Mouse (Mus musculus): ENCODE data around the gene Ralgps1. TPM values are rescaled to one million over a fixed set of nuclear protein-coding genes. Genes with fewer than 3 reads are reported as not detected.

The Ralgps1 gene
- total and polyA plus RNA-seq, 3 experiments = 0.89 to 2.6 TPM; not detected in 1

DNA sequence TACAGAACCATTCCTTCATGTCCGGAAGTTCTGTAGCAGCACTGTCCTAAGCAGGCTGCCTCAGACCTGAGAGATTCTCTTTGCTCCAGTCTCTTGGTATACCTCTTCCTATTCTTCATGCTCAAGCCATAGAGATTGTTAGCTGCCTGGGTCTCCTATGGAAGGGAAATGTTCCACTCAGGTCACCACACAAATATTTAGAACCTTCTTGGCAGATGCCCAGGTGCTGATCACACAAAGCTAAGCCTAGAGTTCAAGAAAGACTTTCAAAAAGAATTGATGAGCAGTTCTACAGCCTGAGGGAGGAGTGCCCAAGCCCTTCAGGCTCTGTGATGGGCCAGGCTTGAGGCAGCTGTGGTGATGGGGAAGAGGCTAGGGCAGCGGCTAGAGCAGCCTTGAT is 242.3 kb downstream of the Ralgps1 start:
- H3K27ac ChIP-seq (ENCODE audit: control insufficient read depth, low read depth, low read length) = no peak overlapping the region
- no peaks in the 10 kb centered on the region for H3K27me3 ChIP-seq (ENCODE audit: control insufficient read depth in 1 of 2, insufficient read depth in 2 of 2, low read length in 2 of 2)
- TF ChIP-seq TBP (IDR thresholded peaks at IDR 0.05; ENCODE audit: low read depth, low read length) (no peak), POLR2A (IDR thresholded peaks at IDR 0.05; ENCODE audit: control insufficient read depth in 1 of 2, insufficient read depth in 1 of 2, low read depth in 1 of 2, low read length in 2 of 2, poor library complexity in 1 of 2) (no peak), ZMIZ1 (IDR thresholded peaks at IDR 0.05; ENCODE audit: low read depth, low read length) (no peak), KAT2A (conservative IDR thresholded peaks at IDR 0.05; ENCODE audit: low read depth, low read length) (no peak), TAL1 (IDR thresholded peaks at IDR 0.05; ENCODE audit: low read length) (no peak), GATA1 (IDR thresholded peaks at IDR 0.05; ENCODE audit: low read depth, low read length) (no peak), UBTF (IDR thresholded peaks at IDR 0.05; ENCODE audit: borderline replicate concordance, insufficient read depth, low read depth, low read length) (no peak), SMC3 (IDR thresholded peaks at IDR 0.05; ENCODE audit: low read depth, low read length) (no peak)

DNA sequence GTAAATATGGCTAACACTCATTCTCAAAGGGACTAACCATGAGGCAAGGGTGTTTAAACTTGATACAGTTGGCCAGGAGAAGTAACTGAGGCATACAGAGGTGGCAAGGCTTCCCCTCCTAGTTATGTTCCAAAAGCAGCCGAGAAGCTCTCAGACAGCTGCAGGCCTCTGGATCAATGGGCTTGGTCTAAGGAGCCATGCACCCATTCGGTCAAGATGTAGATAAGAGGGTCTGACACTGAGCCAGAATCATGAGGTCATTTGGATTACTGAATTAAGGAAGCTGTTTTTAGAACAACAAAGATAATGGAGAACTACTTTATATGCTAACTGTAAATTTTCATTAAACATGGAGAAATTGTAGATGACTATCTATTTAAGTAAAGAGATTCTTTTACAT is 244.0 kb downstream of the Ralgps1 start:
- peaks cover 4 to 10% of the 10 kb centered on the region in 2 experiments for H3K4me1 ChIP-seq (ENCODE audit: control insufficient read depth in 1 of 2, insufficient read depth in 2 of 2, low read length in 2 of 2)
- no peak overlapping the region for H3K9ac ChIP-seq (ENCODE audit: control insufficient read depth, low read depth, low read length, poor library complexity, severe bottlenecking)
- no peaks in the 10 kb centered on the region for H3K9me3 ChIP-seq (replicated peaks; ENCODE audit: insufficient read depth, low read length)
- no peak overlapping the region for H3K4me3 ChIP-seq (ENCODE audit: control insufficient read depth in 1 of 2, insufficient read depth in 1 of 2, low read depth in 2 of 2, low read length in 2 of 2)
- TF ChIP-seq MYB (IDR thresholded peaks at IDR 0.05; ENCODE audit: low read depth, low read length) = no peak
- no peak for TF ChIP-seq ZC3H11A (IDR thresholded peaks at IDR 0.05; ENCODE audit: low read depth, low read length)
- no peak for TF ChIP-seq E2F4 (IDR thresholded peaks at IDR 0.05; ENCODE audit: borderline replicate concordance, low read depth, low read length)
- TF ChIP-seq EP300 (IDR thresholded peaks at IDR 0.05; ENCODE audit: low read depth in 1 of 2, low read length in 2 of 2) = no peak
- TF ChIP-seq RAD21 (IDR thresholded peaks at IDR 0.05; ENCODE audit: low read depth, low read length) = no peak
- peak; percentile 54 for TF ChIP-seq ETS1 (IDR thresholded peaks at IDR 0.05; ENCODE audit: low read depth, low read length)
- no peak for TF ChIP-seq ZKSCAN1 (IDR thresholded peaks at IDR 0.05; ENCODE audit: low read depth, low read length)
- peak; percentile 42 for TF ChIP-seq GATA1 (IDR thresholded peaks at IDR 0.05; ENCODE audit: low read depth, low read length)
- no peak for TF ChIP-seq MEF2A (IDR thresholded peaks at IDR 0.05; ENCODE audit: extremely low read depth, insufficient replicate concordance, low read depth, low read length, poor library complexity, severe bottlenecking)
- TF ChIP-seq ZMIZ1 (IDR thresholded peaks at IDR 0.05; ENCODE audit: low read depth, low read length) = no peak
- H3K36me3 ChIP-seq (ENCODE audit: control insufficient read depth in 1 of 2, insufficient read depth in 2 of 2, low read length in 2 of 2) = peaks cover 0 to 5% of the 10 kb centered on the region in 2 experiments; a peak in 1 of 4 replicates
- H3K27me3 ChIP-seq (ENCODE audit: control insufficient read depth in 1 of 2, insufficient read depth in 2 of 2, low read length in 2 of 2) = no peaks in the 10 kb centered on the region
- no peak overlapping the region for H3K27ac ChIP-seq (ENCODE audit: control insufficient read depth, low read depth, low read length)
- H3K79me2 ChIP-seq (ENCODE audit: control insufficient read depth, insufficient read depth, low read length, poor library complexity) = no peaks in the 10 kb centered on the region
- peak; percentile 54 for DNase-seq (ENCODE audit: low read depth, low spot score)

More for the DNA sequence above, 242.3 kb downstream of the Ralgps1 start:
- Histone ChIP-seq H3K9me3 (replicated peaks; ENCODE audit: insufficient read depth, low read length) (no peaks in the 10 kb centered on the region), H3K9ac (ENCODE audit: control insufficient read depth, low read depth, low read length, poor library complexity, severe bottlenecking) (no peak overlapping the region), H3K4me3 (ENCODE audit: control insufficient read depth in 1 of 2, insufficient read depth in 1 of 2, low read depth in 2 of 2, low read length in 2 of 2) (no peak overlapping the region), H3K4me1 (ENCODE audit: control insufficient read depth in 1 of 2, insufficient read depth in 2 of 2, low read length in 2 of 2) (peaks cover 4 to 14% of the 10 kb centered on the region in 2 experiments), H3K79me2 (ENCODE audit: control insufficient read depth, insufficient read depth, low read length, poor library complexity) (no peaks in the 10 kb centered on the region), H3K36me3 (ENCODE audit: control insufficient read depth in 1 of 2, insufficient read depth in 2 of 2, low read length in 2 of 2) (peaks cover 0 to 5% of the 10 kb centered on the region in 2 experiments; a peak in 1 of 4 replicates)
- DNase-seq (ENCODE audit: low read depth, low spot score) = no peak

Measured in MEL (cell line).